Mouse (Mus musculus): ENCODE data around the gene Garem2.
A peak's percentile ranks its signal among the peaks of the same experiment; 100 is the strongest.

The Garem2 gene

GRCm38 (mm10) chr5:30112533-30113068 is 7.6 kb downstream of the Garem2 start:
- DNase-seq = no peak

DNA sequence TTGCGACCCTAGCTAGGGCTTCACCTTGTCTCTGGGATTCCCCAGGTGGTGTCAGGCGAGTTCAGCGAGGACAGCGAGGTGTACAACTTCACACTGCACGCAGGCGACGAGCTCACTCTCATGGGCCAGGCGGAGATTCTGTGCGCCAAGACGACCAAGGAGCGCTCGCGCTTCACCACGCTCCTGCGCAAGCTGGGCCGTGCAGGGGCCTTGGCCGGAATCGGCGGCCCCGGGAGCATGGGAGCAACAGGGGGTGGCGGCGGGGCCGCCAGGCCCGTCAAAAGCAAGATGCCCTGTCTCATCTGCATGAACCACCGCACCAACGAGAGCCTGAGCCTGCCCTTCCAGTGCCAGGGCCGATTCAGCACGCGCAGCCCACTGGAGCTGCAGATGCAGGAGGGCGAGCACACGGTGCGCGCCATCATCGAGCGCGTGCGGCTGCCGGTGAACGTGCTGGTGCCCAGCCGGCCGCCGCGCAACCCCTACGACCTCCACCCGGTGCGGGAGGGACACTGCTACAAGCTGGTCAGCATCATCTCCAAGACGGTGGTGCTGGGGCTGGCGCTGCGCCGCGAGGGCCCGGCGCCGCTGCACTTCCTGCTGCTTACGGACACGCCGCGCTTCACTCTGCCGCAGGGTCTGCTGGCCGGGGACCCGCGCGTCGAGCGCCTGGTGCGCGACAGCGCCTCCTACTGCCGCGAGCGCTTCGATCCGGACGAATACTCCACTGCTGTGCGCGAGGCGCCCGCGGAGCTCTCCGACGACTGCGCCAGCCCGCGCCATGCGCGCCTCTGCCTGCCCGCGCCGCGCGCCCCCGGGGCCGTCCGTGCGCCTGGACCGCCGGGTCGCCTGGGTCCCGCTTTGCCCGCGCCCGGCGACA is 9.2 kb downstream of the Garem2 start:
- DNase-seq = peak; percentile 89

- no peak for DNase-seq
These were observed 9.8 kb downstream of the Garem2 start for GRCm38 (mm10) chr5:30114761-30115140.

DNA sequence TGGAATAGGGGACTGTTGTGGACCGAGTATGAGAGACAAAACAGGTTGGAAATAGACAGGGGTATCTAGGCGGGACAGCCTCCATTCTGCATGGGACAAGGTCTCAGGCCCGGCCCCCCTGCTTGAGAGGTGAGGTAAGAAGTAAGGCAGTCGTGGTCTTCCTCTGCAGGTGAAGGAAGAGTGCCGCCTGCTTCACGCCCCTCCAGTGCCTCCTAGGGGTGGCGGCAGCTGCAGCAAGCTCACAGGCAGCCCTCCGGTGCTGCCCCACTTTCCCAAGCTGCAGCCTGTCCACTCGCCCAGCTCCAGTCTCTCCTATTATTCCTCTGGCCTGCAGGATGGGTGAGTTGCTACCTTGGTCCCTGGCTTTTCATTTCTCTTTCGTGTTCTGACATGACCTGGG is 10.8 kb downstream of the Garem2 start:
- DNase-seq = peak; percentile 29

GRCm38 (mm10) chr5:30118018-30118417 is 13.1 kb downstream of the Garem2 start:
- no peak for DNase-seq

GRCm38 (mm10) chr5:30119163-30119562 is 14.2 kb downstream of the Garem2 start:
- DNase-seq = no peak

GRCm38 (mm10) chr5:30120106-30120505 is 15.1 kb downstream of the Garem2 start:
- no peak for DNase-seq

DNA sequence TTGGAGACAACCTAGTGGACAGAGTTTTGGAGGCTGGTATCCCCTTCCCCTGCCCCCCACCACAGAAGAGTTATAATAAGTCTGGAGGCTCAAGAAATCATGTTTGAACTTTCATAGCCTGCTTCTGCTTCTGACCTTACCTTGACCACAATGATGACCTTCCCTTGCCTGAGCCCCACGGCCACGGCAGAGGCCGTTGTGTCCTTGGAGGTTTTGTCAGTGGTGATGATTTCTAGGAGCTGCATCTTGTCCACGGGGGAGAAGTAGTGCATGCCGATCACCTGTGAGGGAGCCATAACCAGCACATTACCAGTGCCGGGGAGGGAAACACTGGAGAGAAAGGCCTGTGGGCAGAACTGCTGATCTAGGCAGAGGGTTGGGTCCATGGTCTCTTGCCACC is 17.5 kb downstream of the Garem2 start:
- no peak for DNase-seq

DNA sequence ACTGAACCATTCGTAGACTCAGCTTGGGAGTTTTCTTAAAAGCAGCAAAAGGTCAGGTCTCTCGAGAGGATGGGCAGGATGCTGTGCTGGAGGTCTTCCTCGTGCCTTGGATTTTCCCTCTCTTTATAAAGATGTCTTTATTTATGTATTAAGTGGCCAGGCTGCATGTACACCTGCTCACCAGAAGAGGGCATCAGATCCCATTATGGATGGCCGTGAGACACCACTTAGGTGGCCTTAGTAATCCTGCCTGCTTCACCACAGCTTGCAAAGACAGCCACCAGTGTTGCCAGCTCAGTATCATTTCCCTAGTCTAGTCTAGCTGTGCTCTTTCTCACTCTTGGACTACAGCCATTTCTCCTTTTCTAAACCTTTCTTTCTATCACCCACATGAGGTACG is 20.6 kb downstream of the Garem2 start:
- DNase-seq = peak; percentile 31

GRCm38 (mm10) chr5:30126756-30127155 is 21.8 kb downstream of the Garem2 start:
- DNase-seq = no peak

- DNase-seq = no peak
These were observed 23.1 kb downstream of the Garem2 start for GRCm38 (mm10) chr5:30127921-30128597.

DNA sequence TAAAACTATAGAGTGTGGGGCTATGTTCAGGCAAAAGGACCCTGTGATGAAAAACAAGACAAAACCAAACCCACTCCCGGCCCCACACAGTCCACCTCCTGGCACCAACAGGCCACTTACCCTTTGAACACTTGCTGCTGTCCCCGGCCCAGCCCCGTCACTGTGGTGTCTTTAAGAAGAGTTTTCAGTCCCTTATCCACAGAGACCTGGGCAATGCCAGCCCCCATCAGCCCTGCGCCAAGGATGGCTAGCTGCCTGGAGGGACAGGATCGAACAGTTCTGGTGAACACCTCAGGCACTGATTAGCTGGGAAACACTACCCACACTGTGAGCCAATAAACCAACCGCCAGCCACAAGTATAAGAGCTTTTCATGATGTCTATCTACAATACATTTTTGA is 23.7 kb downstream of the Garem2 start:
- no peak for DNase-seq

DNA sequence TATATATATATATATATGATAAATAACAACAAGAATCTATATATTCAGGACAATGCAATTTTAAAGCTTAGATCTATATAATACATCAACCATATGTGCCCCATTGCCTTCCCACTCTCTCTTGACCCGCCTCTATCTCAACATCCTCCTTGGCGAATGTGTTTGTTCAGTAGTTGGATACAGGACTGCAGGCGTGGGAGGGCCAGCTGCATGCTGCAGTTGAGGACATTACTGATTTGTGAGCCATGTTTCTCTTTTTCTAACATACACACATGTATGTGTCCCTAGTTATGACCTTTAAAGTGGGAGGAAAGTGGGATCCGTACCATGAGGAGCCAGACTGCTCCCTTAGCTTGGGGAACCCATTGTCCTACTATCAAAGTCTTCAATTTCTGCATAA is 26.3 kb downstream of the Garem2 start:
- DNase-seq = no peak

GRCm38 (mm10) chr5:30132173-30132572 is 27.2 kb downstream of the Garem2 start:
- no peak for DNase-seq

DNA sequence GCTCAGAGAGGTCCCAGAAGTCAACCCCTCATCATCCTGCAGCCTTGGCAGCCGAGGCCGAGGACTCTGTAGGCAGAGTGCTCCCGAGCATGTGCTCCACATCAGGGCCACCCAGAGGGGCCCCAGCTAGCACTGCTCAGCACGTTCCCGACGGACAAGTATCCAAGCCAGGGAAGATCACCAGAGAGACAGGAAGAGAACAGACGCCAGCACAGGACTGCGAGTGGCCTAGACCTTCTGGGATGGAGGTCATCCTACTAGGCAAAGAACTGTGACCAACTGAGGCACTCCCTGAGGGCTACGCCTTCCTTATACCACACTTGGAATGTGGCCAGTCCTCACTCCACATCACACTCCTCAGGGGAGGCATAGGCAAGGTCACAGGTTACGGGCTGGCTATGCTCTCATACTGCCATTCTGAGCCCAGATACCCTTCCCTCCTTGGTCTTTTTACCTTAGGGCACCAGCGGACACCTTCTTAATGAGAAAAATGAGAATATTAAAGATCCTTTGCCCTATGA is 30.8 kb downstream of the Garem2 start:
- no peak for DNase-seq

GRCm38 (mm10) chr5:30137271-30137670 is 32.3 kb downstream of the Garem2 start:
- DNase-seq = no peak

DNA sequence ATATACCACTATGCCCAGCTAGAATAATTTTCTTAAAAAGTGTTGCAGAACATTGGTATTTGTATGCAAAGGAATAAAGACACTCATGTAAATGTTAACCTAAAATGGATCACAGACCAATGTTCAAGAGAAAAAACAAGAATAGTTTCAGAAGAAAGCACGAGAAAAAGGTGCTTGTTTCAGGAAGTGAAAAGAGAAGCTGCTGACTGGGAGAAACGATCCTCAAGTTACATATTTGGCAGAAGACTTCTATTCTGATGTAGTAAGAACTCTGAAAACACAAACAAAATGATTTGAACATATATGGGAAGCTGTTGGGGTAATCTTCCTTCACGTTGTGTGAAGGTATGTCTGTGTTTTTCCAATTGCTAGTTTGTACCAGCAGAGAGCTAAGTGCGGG is 33.2 kb downstream of the Garem2 start:
- DNase-seq = no peak

GRCm38 (mm10) chr5:30146526-30146925 is 41.6 kb downstream of the Garem2 start:
- DNase-seq = no peak

DNA sequence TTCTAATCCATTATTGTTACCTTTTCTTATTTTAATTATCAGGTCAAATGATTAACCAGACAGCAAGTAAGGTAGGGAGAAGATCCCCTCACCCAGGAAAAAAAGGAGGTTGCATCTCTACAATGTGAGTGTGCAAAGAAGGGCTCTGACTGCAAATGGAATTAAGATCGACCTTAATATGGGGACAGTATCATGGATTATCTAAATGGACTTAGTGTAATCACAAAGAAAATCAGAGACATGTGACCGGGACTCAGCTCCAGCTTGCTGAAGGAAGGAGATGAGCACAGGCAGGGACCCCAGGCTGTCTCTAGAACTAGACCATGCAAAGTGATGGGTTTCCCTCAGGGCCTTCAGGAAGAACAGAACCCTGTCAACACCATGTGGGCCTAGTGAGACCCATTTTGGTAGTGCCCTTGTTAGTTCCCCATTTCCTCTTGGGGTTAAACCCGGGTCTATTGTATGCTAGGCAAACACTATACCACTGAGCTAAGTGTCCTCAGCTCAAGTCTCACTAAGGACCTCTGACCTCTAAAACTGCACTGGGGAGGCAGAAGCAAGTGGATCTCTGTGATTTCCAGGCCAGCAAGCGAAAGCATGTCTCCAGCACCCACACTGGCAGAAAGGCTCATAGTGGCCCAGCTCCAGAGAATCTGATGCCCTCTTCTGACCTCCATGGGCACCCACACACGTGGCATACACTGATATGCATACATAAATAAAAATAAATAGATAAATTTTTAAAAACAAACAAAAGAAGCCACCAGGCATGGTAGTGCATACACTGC is 43.4 kb downstream of the Garem2 start:
- no peak for DNase-seq

- DNase-seq = no peak
These were observed 47.0 kb downstream of the Garem2 start for GRCm38 (mm10) chr5:30152007-30152406.

GRCm38 (mm10) chr5:30152413-30152812 is 47.5 kb downstream of the Garem2 start:
- no peak for DNase-seq

DNA sequence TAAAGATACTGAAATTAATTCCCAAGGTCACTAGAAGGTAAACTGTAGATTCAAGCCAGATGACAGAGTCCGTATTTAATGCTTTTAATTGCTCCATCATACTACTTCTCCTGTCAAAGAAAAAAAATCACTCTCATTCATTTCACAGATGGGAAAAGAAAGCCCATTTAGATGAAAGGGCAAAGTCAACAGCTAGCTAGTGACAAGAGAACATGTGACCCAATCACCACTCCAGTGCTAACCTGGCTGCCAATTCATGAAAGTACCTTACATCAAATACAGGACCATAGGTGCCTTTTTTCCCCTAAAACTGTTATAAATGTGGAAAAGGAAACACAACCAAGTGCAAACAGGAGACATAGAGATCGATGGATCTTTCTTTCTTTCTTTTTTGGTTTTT is 48.3 kb downstream of the Garem2 start:
- DNase-seq = no peak

DNA sequence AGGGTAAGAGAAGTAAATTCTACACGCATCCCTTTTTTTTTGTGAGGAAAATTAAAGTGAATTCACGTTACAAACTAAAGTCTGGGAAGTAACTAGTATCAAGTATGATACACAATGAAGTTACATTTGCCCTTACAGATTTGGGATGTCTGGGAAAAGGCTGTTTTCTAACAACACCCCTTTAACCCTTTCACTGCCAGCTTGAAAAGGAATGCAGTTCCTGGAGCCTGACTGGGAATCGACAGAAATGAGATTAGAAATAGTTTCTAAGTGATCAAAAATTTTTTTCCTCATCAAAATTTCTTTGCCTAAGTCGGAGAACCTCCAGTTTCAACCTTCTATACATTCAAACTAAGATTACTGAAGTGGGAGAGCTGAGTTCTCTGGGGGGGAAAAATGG is 49.1 kb downstream of the Garem2 start:
- no peak for DNase-seq
